In genomic region chr17:33810334-33811141, GRCm38 (mm10) we compare ENCODE assay signal across 8 mouse cellular contexts. TPM values are rescaled to one million over a fixed set of nuclear protein-coding genes. Genes with fewer than 3 reads are reported as not detected.
DNase-seq lines count a peak whose midpoint lies in the region; ATAC-seq lines count a peak whose summit lies in the region.

TSS of gene Kank3 (plus strand) at chr17:33810519.

- H3K27me3 ChIP-seq in hindbrain, embryonic 14.5 days (ENCODE audit: control insufficient read depth, insufficient read depth, low read length), result peaks cover 4% of the 10 kb centered on the region; the same call in 1 of the 2 replicates

- DNase-seq in R1 (ENCODE audit: low read depth, low spot score), result peak; percentile 99
- DNase-seq in cerebellum, postnatal 25 days, result peak; percentile 87 to 92
- DNase-seq in frontal cortex, postnatal 25 days (ENCODE audit: low spot score in 2 of 2), result peak; percentile 89 to 91
- peak; percentile 97 for DNase-seq in hindbrain, embryonic 14.5 days (ENCODE audit: low spot score)
- DNase-seq in layer of hippocampus, postnatal 36 days, result peak; percentile 87 to 91
- DNase-seq in lung, postnatal 36 days, result peak; percentile 98
- DNase-seq in retina, postnatal 1 day, result peak; percentile 97
- DNase-seq in urinary bladder, adult 18-20 months (ENCODE audit: low spot score in 2 of 2), result peak; percentile 88 to 92

- ATAC-seq in hindbrain, embryonic 14.5 days (ENCODE audit: low FRiP score), result peak; percentile 98

- no peak within 1 kb of the TSS for H3K27ac ChIP-seq in hindbrain, embryonic 14.5 days

- H3K36me3 ChIP-seq in hindbrain, embryonic 14.5 days (replicated peaks; ENCODE audit: control insufficient read depth, insufficient read depth), result no peaks in the 10 kb centered on the region

- H3K4me2 ChIP-seq in hindbrain, embryonic 14.5 days (replicated peaks), result peak within 1 kb of the TSS; percentile 79

- peak within 1 kb of the TSS; percentile 52 for H3K9ac ChIP-seq in hindbrain, embryonic 14.5 days

- peaks cover 7% of the 10 kb centered on the region for H3K4me1 ChIP-seq in hindbrain, embryonic 14.5 days (replicated peaks; ENCODE audit: control insufficient read depth, insufficient read depth, low read length)

- under 1% methylated on average over 36 of the region's 36 CpGs for WGBS in hindbrain, embryonic 14.5 days

- H3K4me3 ChIP-seq in hindbrain, embryonic 14.5 days (replicated peaks; ENCODE audit: low read length), result peak within 1 kb of the TSS; percentile 56

- no peaks in the 10 kb centered on the region for H3K9me3 ChIP-seq in hindbrain, embryonic 14.5 days (ENCODE audit: control insufficient read depth, low read length)

RNA-seq across cellular contexts. Expression of gene Kank3, which starts in this region (rescaled TPM):
- 44.7 and 47.7 TPM in 2 replicates for polyA plus RNA-seq in hindbrain, embryonic 14.5 days (2014; fragmentation: Nextera tagmentation; extraction: Ambion mirVana)
- 10 to 100 TPM; 35.0 to 36.2 TPM for total RNA-seq in layer of hippocampus, postnatal 36 days (2021)
